Mouse (Mus musculus): ENCODE results near the gene Tmem115. TPM values are rescaled to one million over a fixed set of nuclear protein-coding genes. Genes with fewer than 3 reads are reported as not detected.
A peak's percentile ranks its signal among the peaks of the same experiment; 100 is the strongest.
"Not testable (repeated sequence)": the region's sequence is repeated elsewhere in the genome, so short reads cannot be mapped to it uniquely, and the experiment has no call there.

Tmem115 gene
- total RNA-seq, 2 experiments from 2014 or later, result 16.3 to 17.1 TPM

GRCm38 (mm10) chr9:107549297-107550074 lies 15.7 kb downstream of the Tmem115 start:
- no peak for DNase-seq (ENCODE audit: low spot score)

- DNase-seq (ENCODE audit: low spot score), result no peak
These were observed 16.9 kb downstream of the Tmem115 start for GRCm38 (mm10) chr9:107550491-107551116.

GRCm38 (mm10) chr9:107551117-107551889 lies 17.6 kb downstream of the Tmem115 start, which contains the start of gene Rassf1:
Gene Rassf1, plus strand, starts transcription at chr9:107551555.
- DNase-seq (ENCODE audit: low spot score), result peak; percentile 66

- DNase-seq (ENCODE audit: low spot score), result no peak
These were observed 18.2 kb downstream of the Tmem115 start for GRCm38 (mm10) chr9:107551890-107552355.

- no peak for DNase-seq (ENCODE audit: low spot score)
These were observed 19.1 kb downstream of the Tmem115 start for GRCm38 (mm10) chr9:107552690-107553393.

GRCm38 (mm10) chr9:107553541-107554318 lies 20.0 kb downstream of the Tmem115 start:
- no peak for DNase-seq (ENCODE audit: low spot score)

GRCm38 (mm10) chr9:107554319-107554825 lies 20.6 kb downstream of the Tmem115 start:
- DNase-seq (ENCODE audit: low spot score), result peak; percentile 94

- DNase-seq (ENCODE audit: low spot score), result peak; percentile 78
These were observed 21.3 kb downstream of the Tmem115 start for GRCm38 (mm10) chr9:107555031-107555457.

GRCm38 (mm10) chr9:107555701-107556100 lies 22.0 kb downstream of the Tmem115 start:
- no peak for DNase-seq (ENCODE audit: low spot score)

GRCm38 (mm10) chr9:107556346-107556745 lies 22.6 kb downstream of the Tmem115 start:
- DNase-seq (ENCODE audit: low spot score), result no peak

GRCm38 (mm10) chr9:107563029-107563581 lies 29.4 kb downstream of the Tmem115 start, which contains the start of gene Tusc2:
Gene Tusc2, plus strand, starts transcription at chr9:107563255.
- peak; percentile 96 for DNase-seq (ENCODE audit: low spot score)

- DNase-seq (ENCODE audit: low spot score), result not testable (repeated sequence)
These were observed 31.8 kb downstream of the Tmem115 start for GRCm38 (mm10) chr9:107565556-107565955.

- DNase-seq (ENCODE audit: low spot score), result peak; percentile 86
These were observed 32.4 kb downstream of the Tmem115 start for GRCm38 (mm10) chr9:107566041-107566709.

GRCm38 (mm10) chr9:107566855-107567254 lies 33.1 kb downstream of the Tmem115 start:
- peak; percentile 37 for DNase-seq (ENCODE audit: low spot score)

GRCm38 (mm10) chr9:107567702-107568319 lies 34.1 kb downstream of the Tmem115 start, which contains the start of gene Hyal2:
Gene Hyal2, plus strand, starts transcription at chr9:107567945.
- DNase-seq (ENCODE audit: low spot score), result no peak

- peak; percentile 87 for DNase-seq (ENCODE audit: low spot score)
These were observed 34.9 kb downstream of the Tmem115 start for GRCm38 (mm10) chr9:107568331-107569261.

- no peak for DNase-seq (ENCODE audit: low spot score)
These were observed 35.5 kb downstream of the Tmem115 start for GRCm38 (mm10) chr9:107569270-107569669.

All from gastrocnemius, adult 18-20 months (tissue).